ENCODE assay signal across 18 mouse cellular contexts in the genomic region with DNA sequence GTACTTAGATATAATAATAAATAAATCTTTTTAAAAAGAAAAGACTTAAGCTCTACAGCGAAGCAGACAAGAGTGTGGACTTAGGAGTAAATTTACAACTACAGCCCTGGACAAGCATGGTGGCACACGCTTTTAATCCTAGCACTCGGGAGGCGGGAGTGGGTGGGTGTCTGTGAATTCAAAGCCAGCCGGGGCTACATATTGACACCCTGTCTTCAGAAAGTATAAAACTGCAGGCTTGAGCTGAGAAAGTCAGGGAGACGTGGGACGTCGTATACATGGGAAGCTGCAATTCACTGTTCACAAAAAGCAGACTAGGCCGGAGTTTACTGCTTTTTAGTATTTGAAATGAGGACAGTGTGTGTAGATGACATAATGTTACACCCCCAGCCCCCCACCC. TPM values are rescaled to one million over a fixed set of nuclear protein-coding genes. Genes with fewer than 3 reads are reported as not detected.
DNase-seq lines count a peak whose midpoint lies in the region; ATAC-seq and TF ChIP-seq lines count a peak whose summit lies in the region.
"Had no signal": no experiment of that assay in that cellular context is flagged by ENCODE, and none has a peak within 500 bp of the region (broad histone marks: within the 10 kb centered on the region; RNA-seq: fewer than 3 reads in every experiment).

No protein-coding gene starts in this region.

- TF ChIP-seq CTCF in thymus, adult 2 months (IDR thresholded peaks at IDR 0.05; ENCODE audit: borderline replicate concordance, control insufficient read depth, extremely low read depth, insufficient read depth, low read length, poor library complexity): no peak

- no peak for TF ChIP-seq POLR2A in thymus, adult 2 months (IDR thresholded peaks at IDR 0.05; ENCODE audit: control insufficient read depth, extremely low read depth, insufficient read depth, low read length, poor library complexity)

- H3K27me3 ChIP-seq in thymus, adult 2 months (ENCODE audit: control insufficient read depth, insufficient read depth, low read length): no peaks in the 10 kb centered on the region
- H3K27me3 ChIP-seq: CH12.LX; embryonic facial prominence, embryonic 12.5 days; forebrain, embryonic 13.5 days; forebrain, embryonic 15.5 days; Patski had no signal

- 98% methylated on average over 9 of the region's 9 CpGs for WGBS in thymus, adult 2 months

- H3K4me1 ChIP-seq in thymus, adult 2 months (replicated peaks; ENCODE audit: control insufficient read depth, insufficient read depth, low read length): no peaks in the 10 kb centered on the region
- H3K4me1 ChIP-seq: embryonic facial prominence, embryonic 10.5 days; embryonic facial prominence, embryonic 12.5 days; forebrain, embryonic 13.5 days; forebrain, embryonic 15.5 days had no signal

- ATAC-seq in frontal cortex, adult (ENCODE audit: low TSS enrichment): peak; percentile 70; the same call in 1 of the 2 replicates
- ATAC-seq: activated CD4-positive, CD25-positive, alpha-beta regulatory T cell, adult 4 months; forebrain, embryonic 13.5 days; forebrain, embryonic 15.5 days; Patski had no signal

- peaks cover 39% of the 10 kb centered on the region for H3K36me3 ChIP-seq in thymus, adult 2 months (ENCODE audit: control insufficient read depth, insufficient read depth, low read length)

- DNase-seq in frontal cortex, postnatal 10 days (ENCODE audit: low spot score in 2 of 2): no peak
- DNase-seq in right cerebral cortex, adult 18-20 months: peak; percentile 66
- no peak for DNase-seq in right cerebral cortex, postnatal 14 days
- DNase-seq in brain, adult 2 months (ENCODE audit: low read depth, low spot score): peak; percentile 60
- DNase-seq in thymus, adult 2 months: no peak
- DNase-seq: adrenal gland, adult 8-10 months; cerebellum, adult 11 months; cerebellum, adult 8-10 months; cerebellum, adult 9-11 months had no signal

- H3K27ac ChIP-seq in thymus, adult 2 months (ENCODE audit: control insufficient read depth, insufficient read depth, low read length): no peak overlapping the region
- H3K27ac ChIP-seq: embryonic facial prominence, embryonic 10.5 days; embryonic facial prominence, embryonic 12.5 days; forebrain, embryonic 13.5 days; forebrain, embryonic 15.5 days had no signal

- no peak overlapping the region for H3K4me3 ChIP-seq in thymus, adult 2 months (ENCODE audit: control insufficient read depth, insufficient read depth, low read length)
- H3K4me3 ChIP-seq: embryonic facial prominence, embryonic 10.5 days; embryonic facial prominence, embryonic 12.5 days; forebrain, embryonic 13.5 days; forebrain, embryonic 15.5 days had no signal

RNA-seq across cellular contexts. Expression of a gene that starts 10.4 kb away (rescaled TPM):
- 47.6 and 50.1 TPM in 2 replicates for polyA plus RNA-seq in thymus, adult 2 months (2012; rRNA removed)

RNA-seq across cellular contexts. Expression of a gene that starts 50.8 kb away (rescaled TPM):
- polyA plus RNA-seq in thymus, adult 2 months (2012; rRNA removed): 41.6 and 44.9 TPM in 2 replicates

RNA-seq across cellular contexts. Expression of a gene that starts 51.5 kb away (rescaled TPM):
- 0.26 TPM in 2 replicates for polyA plus RNA-seq in thymus, adult 2 months (2012; rRNA removed)
- polyA plus RNA-seq: CD4-positive, CD25-positive, alpha-beta regulatory T cell, adult 4 months had no signal

Comparison
In these comparisons a context has a peak if more than half of its experiments do, and no peak if none do; other contexts are left out.
1. DNase-seq: peak in right cerebral cortex, adult 18-20 months (single experiment) and brain, adult 2 months (single experiment); none in frontal cortex, postnatal 10 days (0 of 2), right cerebral cortex, postnatal 14 days (single experiment) and thymus, adult 2 months (single experiment).